34 mouse cellular contexts compared by ENCODE assay signal in genomic region chr5:120952242-120952770, GRCm38 (mm10). TPM values are rescaled to one million over a fixed set of nuclear protein-coding genes. Genes with fewer than 3 reads are reported as not detected.
A peak's percentile ranks its signal among the peaks of the same experiment; 100 is the strongest.
DNase-seq lines count a peak whose midpoint lies in the region; ATAC-seq and TF ChIP-seq lines count a peak whose summit lies in the region.
"Had no signal": no experiment of that assay in that cellular context is flagged by ENCODE, and none has a peak within 500 bp of the region (broad histone marks: within the 10 kb centered on the region; RNA-seq: fewer than 3 reads in every experiment).

No protein-coding gene starts in this region.

- WGBS in stomach, postnatal 0 days: 68% methylated on average over 10 of the region's 10 CpGs

- intact Hi-C loops in gastrocnemius, adult 2 months (cut with DNase I): loop anchor here (5.0 kb wide), 1 partner anchor 220 kb away; no protein-coding TSS in a partner anchor
- intact Hi-C loops in left cerebral cortex, adult 2 months (cut with DNase I): no loop called here

- no peak overlapping the region for H3K4me3 ChIP-seq in gastrocnemius, adult 2 months
- no peak overlapping the region for H3K4me3 ChIP-seq in left cerebral cortex, adult 2 months
- H3K4me3 ChIP-seq in stomach, postnatal 0 days (ENCODE audit: low read depth, low read length): no peak overlapping the region
- H3K4me3 ChIP-seq: forebrain, embryonic 15.5 days; heart, embryonic 12.5 days; limb, embryonic 13.5 days; liver, embryonic 12.5 days; lung, embryonic 15.5 days; neural tube, embryonic 12.5 days had no signal

- TF ChIP-seq CTCF in gastrocnemius, adult 2 months (IDR thresholded peaks at IDR 0.05): no peak
- no peak for TF ChIP-seq CTCF in left cerebral cortex, adult 2 months (IDR thresholded peaks at IDR 0.05)
- TF ChIP-seq CTCF in stomach, postnatal 0 days (IDR thresholded peaks at IDR 0.05; ENCODE audit: low read depth): no peak

- DNase-seq in gastrocnemius, adult 2 months: peak; percentile 41
- no peak for DNase-seq in gastrocnemius, adult 8-10 months (ENCODE audit: low spot score in 2 of 2)
- DNase-seq in lung, postnatal 36 days: peak; percentile 11
- no peak for DNase-seq in lung, postnatal 4 days
- DNase-seq in fibroblast of lung, adult 2 months (ENCODE audit: low read depth): peak; percentile 9
- no peak for DNase-seq in left cerebral cortex, adult 2 months (ENCODE audit: extremely low spot score in 1 of 2, low spot score in 2 of 2)
- no peak for DNase-seq in stomach, postnatal 0 days (ENCODE audit: low spot score)
- DNase-seq: cerebellum, adult 18-20 months; cerebellum, postnatal 36 days; kidney, adult 9 months; kidney, postnatal 36 days; layer of hippocampus, postnatal 36 days; midbrain, embryonic 14.5 days; right cerebral cortex, postnatal 14 days; spleen, adult 18-20 months; thymus, postnatal 25 days had no signal

- ATAC-seq in stomach, postnatal 0 days (ENCODE audit: low FRiP score, low TSS enrichment): no peak
- ATAC-seq: forebrain, embryonic 15.5 days; hindbrain, postnatal 0 days; intestine, embryonic 16.5 days; liver, embryonic 12.5 days had no signal

- no peak overlapping the region for H3K9ac ChIP-seq in stomach, postnatal 0 days (ENCODE audit: low read length)
- H3K9ac ChIP-seq: forebrain, embryonic 15.5 days; heart, embryonic 12.5 days; limb, embryonic 13.5 days; liver, embryonic 12.5 days; lung, embryonic 15.5 days; neural tube, embryonic 12.5 days had no signal

- no peak for TF ChIP-seq EP300 in stomach, postnatal 0 days (optimal IDR thresholded peaks at IDR 0.05)

- no peaks in the 10 kb centered on the region for H3K27me3 ChIP-seq in stomach, postnatal 0 days (ENCODE audit: control insufficient read depth, insufficient read depth, low read length)
- H3K27me3 ChIP-seq: limb, embryonic 13.5 days; liver, embryonic 12.5 days; lung, embryonic 15.5 days; neural tube, embryonic 12.5 days had no signal

- H3K4me2 ChIP-seq in stomach, postnatal 0 days (replicated peaks; ENCODE audit: low read depth): no peak overlapping the region
- H3K4me2 ChIP-seq: forebrain, embryonic 15.5 days; heart, embryonic 12.5 days; limb, embryonic 13.5 days; liver, embryonic 12.5 days; lung, embryonic 15.5 days; neural tube, embryonic 12.5 days had no signal

- no peaks in the 10 kb centered on the region for H3K4me1 ChIP-seq in stomach, postnatal 0 days (replicated peaks; ENCODE audit: control insufficient read depth, insufficient read depth)
- H3K4me1 ChIP-seq: forebrain, embryonic 15.5 days; limb, embryonic 13.5 days; liver, embryonic 12.5 days; lung, embryonic 15.5 days; neural tube, embryonic 12.5 days had no signal

- H3K27ac ChIP-seq in gastrocnemius, adult 2 months: no peak overlapping the region
- no peak overlapping the region for H3K27ac ChIP-seq in left cerebral cortex, adult 2 months
- H3K27ac ChIP-seq in stomach, postnatal 0 days (replicated peaks): no peak overlapping the region
- H3K27ac ChIP-seq: forebrain, embryonic 15.5 days; hindbrain, postnatal 0 days; limb, embryonic 13.5 days; liver, embryonic 12.5 days; lung, embryonic 15.5 days; neural tube, embryonic 12.5 days had no signal

- no peaks in the 10 kb centered on the region for H3K36me3 ChIP-seq in stomach, postnatal 0 days (ENCODE audit: control insufficient read depth, insufficient read depth, low read length)
- H3K36me3 ChIP-seq: forebrain, embryonic 15.5 days; heart, embryonic 12.5 days; limb, embryonic 13.5 days; liver, embryonic 12.5 days; lung, embryonic 15.5 days; neural tube, embryonic 12.5 days had no signal

- no peaks in the 10 kb centered on the region for H3K9me3 ChIP-seq in stomach, postnatal 0 days (ENCODE audit: control insufficient read depth, low read length)
- H3K9me3 ChIP-seq: forebrain, embryonic 15.5 days; heart, embryonic 12.5 days; limb, embryonic 13.5 days; liver, embryonic 12.5 days; lung, embryonic 15.5 days; neural tube, embryonic 12.5 days had no signal

RNA-seq across cellular contexts. Expression of gene Oas1d, which starts 38.0 kb away (rescaled TPM):
- not detected for total RNA-seq in gastrocnemius, adult 2 months (2021)
- total RNA-seq in gastrocnemius, adult 8-10 months (2022): not detected
- total RNA-seq in left cerebral cortex, adult 2 months (2021): not detected
- polyA plus RNA-seq in stomach, postnatal 0 days (2015; fragmentation: Nextera tagmentation; extraction: Ambion mirVana): 0.07 TPM in 1 of 2 replicates, not detected in the other
- total RNA-seq: adrenal gland, postnatal 4 days; heart, adult 18-20 months; heart, postnatal 14 days; layer of hippocampus, adult 8-10 months; layer of hippocampus, postnatal 36 days; left cerebral cortex, postnatal 14 days; megakaryocyte, adult 5-6 weeks had no signal
- polyA plus RNA-seq: C2C12; embryonic facial prominence, embryonic 14.5 days; forebrain, embryonic 15.5 days; heart, embryonic 12.5 days; hindbrain, embryonic 11.5 days; intestine, embryonic 16.5 days; limb, embryonic 13.5 days; liver, embryonic 12.5 days; lung, embryonic 15.5 days; midbrain, embryonic 14.5 days; neural tube, embryonic 12.5 days; testis, adult 2 months had no signal

RNA-seq across cellular contexts. Expression of gene Oas1a, which starts 45.0 kb away (rescaled TPM):
- under 1 TPM; 0.14 to 0.18 TPM for total RNA-seq in gastrocnemius, adult 2 months (2021)
- total RNA-seq in gastrocnemius, adult 8-10 months (2022): not detected
- under 1 TPM in 1 of 2 experiments, not detected in 1; 0.42 TPM for total RNA-seq in left cerebral cortex, adult 2 months (2021)
- 15.5 and 16.1 TPM in 2 replicates for polyA plus RNA-seq in stomach, postnatal 0 days (2015; fragmentation: Nextera tagmentation; extraction: Ambion mirVana)
- total RNA-seq: layer of hippocampus, postnatal 36 days had no signal

RNA-seq across cellular contexts. Expression of gene Rph3a, which starts 57.6 kb away (rescaled TPM):
- total RNA-seq in gastrocnemius, adult 2 months (2021): not detected
- total RNA-seq in gastrocnemius, adult 8-10 months (2022): under 1 TPM in 1 of 4 experiments, not detected in 3; 0.05 TPM
- total RNA-seq in left cerebral cortex, adult 2 months (2021): 100 to 1,000 TPM; 329 to 347 TPM
- polyA plus RNA-seq in stomach, postnatal 0 days (2015; fragmentation: Nextera tagmentation; extraction: Ambion mirVana): 0.04 and 0.06 TPM in 2 replicates
- total RNA-seq: heart, adult 18-20 months; heart, postnatal 14 days had no signal
- polyA plus RNA-seq: C2C12; heart, embryonic 12.5 days; liver, embryonic 12.5 days had no signal

Comparison
In these comparisons a context has a peak if more than half of its experiments do, and no peak if none do; other contexts are left out.
1. DNase-seq: peak in gastrocnemius, adult 2 months (single experiment), lung, postnatal 36 days (single experiment) and fibroblast of lung, adult 2 months (single experiment); none in gastrocnemius, adult 8-10 months (0 of 2), lung, postnatal 4 days (0 of 2), left cerebral cortex, adult 2 months (0 of 2) and stomach, postnatal 0 days (single experiment).
2. RNA of gene Rph3a, which starts 57.6 kb away (total RNA-seq): 329 to 347 TPM in left cerebral cortex, adult 2 months; not detected in gastrocnemius, adult 2 months and 0.05 TPM in gastrocnemius, adult 8-10 months; every median in the first group is over 100 times any median in the second.